Mouse (Mus musculus) retina, adult 2 months (tissue): ENCODE data around the gene Cox5a.
A peak's percentile ranks its signal among the peaks of the same experiment; 100 is the strongest.

ENCODE experiments used
- DNase-seq: peaks from one replicate; pipeline ENCODE4 v3.0.0-alpha.2; 2012; ENCODE audit warnings: low read depth, low spot score

Cox5a gene

DNA sequence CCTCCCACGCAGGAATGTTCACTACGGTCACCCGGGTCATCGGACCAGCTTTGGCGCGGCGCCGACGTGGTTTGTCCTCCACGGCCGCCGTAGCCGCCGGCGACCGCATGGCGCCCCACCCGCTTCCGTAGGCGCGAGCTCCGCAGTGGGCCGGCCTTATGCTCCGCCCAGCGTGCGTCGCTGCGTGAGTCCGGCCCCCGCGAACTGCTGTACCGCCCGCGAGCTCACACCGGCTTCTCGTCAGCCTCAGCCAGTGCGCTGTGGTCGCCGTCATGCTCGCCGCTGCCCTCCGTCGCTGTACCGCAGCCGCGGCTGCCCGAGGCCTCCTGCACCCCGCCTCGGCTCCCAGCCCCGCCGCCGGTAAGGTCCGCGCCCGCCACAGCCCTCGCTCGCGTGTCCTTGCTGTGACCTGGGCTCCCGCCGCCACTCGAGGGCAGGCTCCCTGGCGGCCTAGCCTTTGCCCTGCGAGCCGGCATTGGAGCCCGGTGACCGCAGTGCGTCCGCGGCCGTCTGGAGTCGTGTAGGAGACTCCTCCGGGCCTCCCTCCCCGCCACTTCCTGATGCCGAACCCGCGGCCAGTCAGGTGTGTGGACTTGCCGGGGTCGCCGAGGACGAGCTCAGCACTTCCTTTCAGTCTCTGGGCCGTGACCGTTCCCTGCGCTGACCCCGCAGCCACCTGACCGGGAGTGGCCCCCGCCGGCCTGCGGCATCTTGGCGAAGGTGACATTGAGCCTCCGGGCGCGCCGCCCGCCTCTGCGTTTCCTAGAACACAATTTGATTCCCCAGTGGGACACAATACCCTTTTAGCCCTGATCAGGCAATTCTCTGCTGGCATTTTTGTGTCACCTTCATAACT lies at the start of gene Cox5a:
TSS of gene Cox5a (plus strand) at position 219 of the 856 bp plus-strand sequence.
- peak; percentile 83 for DNase-seq

DNA sequence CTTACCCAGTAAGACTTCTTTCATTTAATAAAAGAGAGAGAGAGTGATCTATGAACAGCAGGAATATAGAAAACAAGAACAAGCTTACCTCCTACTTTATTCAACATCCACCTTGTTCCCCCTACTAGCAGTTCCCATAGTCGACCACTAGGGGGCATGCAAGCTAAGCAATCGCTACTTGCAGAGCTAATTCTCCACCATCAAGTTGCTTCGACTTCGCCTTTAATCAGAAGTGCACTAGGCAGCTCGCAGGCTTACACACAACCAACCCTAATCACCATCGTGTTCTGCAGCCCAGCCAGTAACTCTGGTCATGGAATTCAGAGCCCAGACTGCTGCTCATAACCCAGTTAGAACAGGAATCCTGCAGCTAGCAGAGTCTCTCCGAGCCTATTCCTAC lies 35.3 kb upstream of the Cox5a start:
- DNase-seq = peak; percentile 81

DNA sequence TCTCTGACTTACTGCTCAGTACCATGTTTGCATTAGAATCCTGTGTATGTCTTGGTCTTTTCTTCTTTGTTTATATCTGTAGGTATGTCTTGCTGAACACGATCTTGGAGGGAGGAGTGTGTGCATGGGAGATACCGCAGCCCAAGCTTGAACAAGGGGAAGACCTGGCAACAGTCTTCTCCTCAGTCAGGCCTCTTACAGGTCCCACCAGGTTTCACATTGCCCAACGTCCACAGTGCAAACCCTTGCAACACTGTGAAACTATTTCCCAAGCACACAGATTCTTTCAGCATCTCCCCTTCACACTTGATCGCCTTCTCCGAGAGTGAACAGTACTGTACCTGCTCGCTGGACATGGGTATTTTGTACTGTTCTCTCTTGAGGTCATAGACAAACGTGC lies 33.3 kb upstream of the Cox5a start:
- DNase-seq = no peak

DNA sequence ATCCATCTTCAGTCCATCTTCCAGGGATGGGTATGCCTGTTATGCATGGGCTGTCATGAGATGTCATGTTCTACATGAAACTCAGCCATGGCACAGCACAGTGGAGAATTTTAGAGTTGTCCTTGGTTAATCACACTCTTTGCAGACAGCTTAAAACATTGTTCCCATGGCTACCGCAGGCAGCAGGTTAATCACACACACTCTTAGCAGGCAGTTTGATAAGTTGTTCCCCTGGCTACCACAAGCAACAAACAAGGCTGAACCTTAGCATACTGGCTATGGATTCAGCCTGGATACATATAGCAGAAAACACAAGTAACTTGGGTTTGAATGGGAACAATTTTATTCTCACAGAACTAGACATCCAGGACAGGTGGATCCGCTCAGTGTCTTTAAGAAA lies 27.5 kb upstream of the Cox5a start:
- no peak for DNase-seq

DNA sequence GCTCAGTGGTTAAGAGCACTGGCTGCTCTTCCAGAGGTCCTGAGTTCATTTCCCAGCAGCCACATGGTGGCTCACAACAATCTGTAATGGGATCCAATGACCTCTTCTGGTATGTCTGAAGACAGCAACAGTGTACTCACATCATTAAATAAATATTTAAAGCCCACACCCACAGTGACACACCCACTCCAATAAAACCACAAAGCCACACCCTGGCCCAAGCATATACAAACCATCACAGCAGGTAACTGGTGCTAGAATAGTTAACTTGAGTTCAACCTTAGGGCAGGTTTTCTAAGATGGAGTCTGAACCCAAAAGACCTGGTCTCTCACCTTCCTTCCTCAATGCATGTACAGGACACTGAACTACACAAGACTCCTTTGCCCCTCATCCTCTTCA lies 26.1 kb upstream of the Cox5a start:
- no peak for DNase-seq

DNA sequence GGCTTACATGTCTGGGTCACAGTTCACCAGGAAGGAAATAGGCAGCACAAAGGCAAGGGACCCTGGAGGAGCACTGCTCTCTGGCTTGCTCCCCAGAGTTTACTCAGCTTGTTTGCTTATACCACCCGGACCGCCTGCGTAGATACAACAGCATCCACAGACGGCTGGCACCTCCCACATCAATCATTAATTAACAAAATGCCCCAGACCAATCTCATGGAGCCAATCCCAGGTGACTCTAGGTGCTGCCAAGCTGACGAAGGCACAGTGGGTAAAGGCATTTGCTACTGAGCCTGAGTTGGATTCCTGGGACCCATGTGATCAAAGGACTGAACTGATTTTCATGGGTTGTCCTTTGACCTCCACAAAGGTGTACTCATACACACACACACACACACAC lies 23.8 kb upstream of the Cox5a start:
- no peak for DNase-seq

DNA sequence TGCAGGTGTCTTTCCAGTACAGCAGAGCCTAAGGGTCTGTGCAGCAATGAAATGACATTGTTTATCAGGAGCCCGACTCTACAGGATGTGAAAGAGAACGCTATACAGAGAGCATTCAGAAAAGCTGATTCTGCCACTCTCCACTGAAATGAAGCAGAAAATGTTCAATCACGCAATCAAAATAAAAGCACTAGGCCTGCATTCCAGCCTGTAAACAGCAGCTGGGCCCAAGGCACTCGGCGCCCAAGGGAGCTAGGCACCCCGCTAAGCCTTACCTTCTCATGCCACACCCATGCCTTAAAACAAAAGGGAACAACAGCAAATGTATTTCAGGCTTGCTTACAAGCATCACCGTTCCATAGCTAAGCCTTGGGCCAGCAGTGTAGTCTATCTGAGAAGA lies 22.5 kb upstream of the Cox5a start:
- DNase-seq = no peak

DNA sequence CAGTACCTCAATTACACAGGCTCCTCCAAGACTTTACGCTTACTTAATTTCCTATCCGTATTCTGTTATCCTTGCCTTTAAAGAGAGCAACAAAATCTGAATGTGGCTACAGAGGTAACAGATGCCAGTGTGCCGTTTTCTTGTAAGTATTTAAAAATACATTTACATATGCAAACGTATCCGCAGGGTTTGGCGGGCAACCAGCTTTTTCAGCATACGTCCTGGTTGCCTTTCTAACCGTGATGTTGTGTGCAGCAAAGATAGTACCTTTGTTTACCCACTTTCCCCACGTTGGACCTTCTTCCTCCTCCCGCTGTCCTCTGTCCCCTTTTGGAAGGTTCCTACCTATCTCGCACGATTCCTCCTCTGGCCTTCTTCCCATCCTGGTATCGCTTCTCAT lies 19.6 kb upstream of the Cox5a start:
- DNase-seq = no peak

DNA sequence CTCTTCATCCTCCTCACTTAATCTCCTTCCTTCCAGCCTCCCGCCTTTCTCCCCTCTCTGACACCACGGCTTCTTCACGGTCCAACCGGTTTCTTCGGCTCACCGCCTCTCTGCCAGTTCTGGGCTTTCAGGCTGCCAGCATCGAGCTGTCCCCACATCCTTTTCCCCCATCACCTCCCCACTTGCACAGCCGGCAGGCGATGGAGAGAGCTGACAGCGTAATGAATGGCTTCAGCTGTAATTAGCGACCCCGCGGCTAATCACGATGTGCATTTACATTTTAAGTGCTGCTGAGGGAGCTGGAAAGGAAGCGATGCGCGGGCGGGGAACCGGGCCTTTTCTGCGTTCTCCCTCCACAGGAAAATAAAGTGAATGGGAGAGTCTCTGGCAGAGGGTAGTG lies 19.2 kb upstream of the Cox5a start:
- DNase-seq = no peak

DNA sequence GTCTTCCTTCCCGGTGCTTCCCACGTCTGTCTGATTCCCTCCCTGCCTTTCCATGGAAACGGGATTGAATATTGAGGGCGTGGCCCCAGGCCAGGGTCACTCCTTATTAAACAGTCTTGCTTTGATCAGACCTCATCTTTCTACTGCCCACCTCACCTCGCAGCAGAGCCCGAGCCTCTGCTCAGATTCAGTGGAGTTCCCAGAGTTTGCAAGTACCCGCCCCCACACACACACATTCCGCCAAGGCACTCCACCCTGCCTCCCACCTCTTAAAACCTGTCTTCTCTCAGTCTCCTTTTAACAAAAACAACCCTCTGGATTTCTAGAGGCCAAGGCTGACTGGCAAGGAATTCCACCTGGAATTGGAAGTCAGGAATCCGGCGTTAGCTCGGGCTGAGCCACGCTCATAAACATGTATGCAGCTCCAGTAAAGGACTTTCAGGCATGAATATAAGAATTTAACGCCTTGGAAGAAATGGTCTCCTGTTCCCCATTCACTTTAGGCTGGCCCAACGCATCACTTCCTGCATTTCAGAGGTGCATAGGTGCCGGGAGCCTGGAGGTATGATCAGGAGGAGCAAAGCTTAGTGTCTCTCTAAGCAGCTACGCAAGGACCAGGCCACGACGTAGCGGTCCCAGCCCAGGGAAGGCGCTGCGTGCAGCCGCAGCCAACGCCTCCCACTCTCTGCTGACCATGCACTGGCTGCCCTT lies 18.0 kb upstream of the Cox5a start:
- DNase-seq = no peak

DNA sequence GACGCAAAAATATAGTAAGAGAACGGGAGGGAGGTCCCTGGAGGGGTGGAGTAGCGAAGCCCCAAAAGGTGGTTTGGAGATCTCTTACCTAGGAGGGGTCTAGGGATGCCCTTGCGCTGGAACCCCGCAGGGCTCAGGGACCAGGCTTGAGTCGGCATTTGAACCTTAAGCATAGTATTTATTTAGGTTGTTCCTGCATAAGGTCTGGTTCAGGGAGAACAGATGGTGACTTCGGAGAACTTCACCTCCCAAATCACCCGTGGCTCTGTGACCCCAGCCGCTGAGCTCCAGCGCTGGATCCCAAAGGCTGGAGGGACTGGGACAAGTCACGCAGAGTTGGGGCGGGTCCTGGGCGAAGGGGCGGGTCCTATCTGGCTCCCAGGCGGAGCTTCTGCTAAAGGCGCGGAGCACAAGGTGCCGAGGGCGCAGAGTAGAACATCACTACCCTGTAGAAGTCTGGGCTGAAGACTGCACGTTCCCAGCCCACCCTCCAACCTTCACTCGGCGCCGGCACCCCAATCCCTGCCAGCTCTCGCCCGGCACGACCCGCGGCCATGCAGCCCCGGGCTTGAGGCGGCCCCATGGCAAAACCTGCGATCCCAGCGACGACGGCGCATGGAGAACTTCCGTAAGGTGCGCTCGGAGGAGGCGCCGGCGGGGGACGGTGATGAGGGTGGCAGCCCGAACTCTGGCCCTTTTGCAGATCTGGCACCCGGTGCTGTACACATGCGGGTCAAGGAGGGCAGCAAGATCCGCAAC lies 17.3 kb upstream of the Cox5a start, which contains the start of gene Rpp25:
TSS of gene Rpp25 (plus strand) at position 405 of the 759 bp plus-strand sequence.
- DNase-seq = no peak

DNA sequence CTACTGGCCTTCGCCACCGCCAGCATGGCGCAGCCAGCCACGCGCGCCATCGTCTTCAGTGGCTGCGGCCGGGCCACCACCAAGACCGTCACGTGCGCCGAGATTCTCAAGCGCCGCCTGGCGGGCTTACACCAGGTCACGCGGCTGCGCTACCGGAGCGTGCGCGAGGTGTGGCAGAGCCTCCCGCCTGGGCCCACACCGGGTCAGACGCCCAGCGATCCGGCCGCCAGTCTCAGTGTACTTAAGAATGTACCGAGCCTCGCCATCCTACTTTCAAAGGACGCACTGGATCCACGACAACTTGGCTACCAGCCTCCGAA lies 16.7 kb upstream of the Cox5a start:
- no peak for DNase-seq

DNA sequence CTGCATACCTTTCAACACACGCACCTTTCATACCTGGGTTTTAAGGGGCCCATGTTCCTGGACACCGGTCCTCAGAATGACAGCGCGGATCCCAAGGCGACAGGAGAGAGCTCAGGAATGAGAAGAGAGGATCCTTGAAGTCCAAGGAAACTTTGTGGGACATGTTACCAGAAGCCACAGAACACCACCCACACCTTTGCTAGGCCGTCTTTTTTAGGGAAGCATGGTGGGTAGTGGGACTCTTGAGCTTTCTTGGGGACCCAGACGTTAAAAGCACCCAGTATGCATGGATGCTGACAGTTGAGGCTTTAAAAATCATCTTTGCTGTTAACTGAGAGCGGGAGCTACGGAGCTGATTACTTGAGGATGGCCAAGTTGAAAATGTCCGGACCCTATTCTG lies 16.2 kb upstream of the Cox5a start:
- DNase-seq = no peak

DNA sequence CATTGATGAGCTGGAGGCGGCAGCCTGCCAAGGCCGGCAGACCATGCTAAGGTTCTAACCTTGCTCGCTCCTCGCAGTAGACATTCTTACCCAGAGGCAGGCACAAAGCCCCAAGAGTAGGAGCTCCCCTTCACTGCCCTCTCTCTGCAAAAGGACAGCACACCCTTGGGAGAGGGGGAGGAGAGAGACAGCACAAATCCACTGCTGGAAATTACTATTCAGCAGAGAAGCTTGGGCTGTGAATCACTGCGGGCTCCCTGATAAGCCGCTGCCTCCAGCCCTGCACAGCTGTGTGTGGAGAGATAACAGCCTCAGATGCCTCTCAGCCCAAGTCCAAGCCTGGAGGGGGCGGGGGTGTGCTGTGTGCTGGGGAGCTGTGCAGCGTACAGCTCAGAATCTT lies 15.4 kb upstream of the Cox5a start:
- no peak for DNase-seq

DNA sequence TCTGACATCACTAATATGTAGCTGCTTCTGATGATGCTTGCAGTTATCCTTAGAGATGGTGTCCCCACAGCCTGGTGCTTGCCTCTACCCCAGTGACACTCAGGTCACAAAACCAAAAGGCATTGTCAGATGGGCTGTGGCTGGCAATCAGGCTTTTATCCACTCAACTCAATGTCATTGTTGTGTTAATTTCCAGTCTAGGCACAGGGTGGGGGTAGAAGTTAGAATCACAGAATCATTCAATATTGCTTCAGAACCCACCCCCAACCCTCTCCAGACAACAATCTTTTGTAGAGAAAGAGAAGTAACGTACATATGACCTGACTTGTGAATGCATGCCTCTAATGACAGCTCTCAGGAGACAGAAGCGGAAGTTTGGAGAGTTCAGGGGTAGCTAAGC lies 10.5 kb upstream of the Cox5a start:
- no peak for DNase-seq

DNA sequence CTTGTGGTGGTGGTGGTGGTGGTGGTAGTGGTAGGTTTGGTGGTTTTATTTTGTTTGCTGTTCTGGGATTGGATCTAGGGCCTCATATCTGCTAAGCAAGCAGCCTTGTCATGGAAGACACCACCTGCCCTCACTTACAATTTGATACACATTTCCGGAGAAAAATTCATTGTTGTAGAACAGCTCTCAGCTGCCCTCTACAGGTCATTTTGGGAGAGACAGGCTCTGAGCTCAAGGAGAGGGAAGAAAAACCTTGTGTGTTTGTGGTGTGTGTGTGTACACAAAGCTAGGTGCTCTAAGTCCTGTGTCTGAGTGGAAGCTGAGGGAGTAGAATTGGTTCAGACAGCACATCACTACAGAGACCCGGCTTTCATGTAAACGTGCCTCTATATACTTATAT lies 4.0 kb upstream of the Cox5a start:
- DNase-seq = no peak

DNA sequence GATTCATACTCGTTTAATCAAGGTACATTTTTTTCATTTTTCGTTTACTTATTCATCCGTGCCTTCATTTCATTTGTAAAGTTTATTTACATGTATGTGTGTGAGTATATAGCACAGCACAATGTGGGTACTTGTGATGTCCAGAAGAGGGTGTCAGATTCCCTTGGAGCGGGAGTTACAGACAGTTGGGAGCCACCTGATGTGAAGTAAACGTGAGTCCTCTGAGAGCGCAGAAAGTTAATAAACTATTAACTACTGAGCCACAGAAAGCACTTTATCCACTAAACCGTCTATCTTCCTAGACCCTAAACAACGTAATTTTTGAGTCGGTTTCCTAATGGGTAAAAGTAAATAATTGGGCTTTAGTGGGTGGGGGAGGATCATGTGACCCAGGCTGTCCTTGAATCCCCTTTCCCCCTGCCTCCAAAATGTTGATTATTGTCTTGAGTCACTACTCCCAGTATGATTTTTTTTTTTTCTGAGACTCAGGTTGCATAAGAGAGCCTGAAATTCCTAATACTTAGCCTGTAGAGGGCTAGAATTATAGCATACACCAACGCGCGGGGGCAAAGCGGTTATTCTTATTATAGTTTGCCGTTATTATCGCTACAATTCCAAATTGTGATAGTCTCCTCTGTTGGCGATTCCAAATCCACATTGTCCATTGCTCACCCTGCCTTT lies 559 bp upstream of the Cox5a start:
- no peak for DNase-seq

DNA sequence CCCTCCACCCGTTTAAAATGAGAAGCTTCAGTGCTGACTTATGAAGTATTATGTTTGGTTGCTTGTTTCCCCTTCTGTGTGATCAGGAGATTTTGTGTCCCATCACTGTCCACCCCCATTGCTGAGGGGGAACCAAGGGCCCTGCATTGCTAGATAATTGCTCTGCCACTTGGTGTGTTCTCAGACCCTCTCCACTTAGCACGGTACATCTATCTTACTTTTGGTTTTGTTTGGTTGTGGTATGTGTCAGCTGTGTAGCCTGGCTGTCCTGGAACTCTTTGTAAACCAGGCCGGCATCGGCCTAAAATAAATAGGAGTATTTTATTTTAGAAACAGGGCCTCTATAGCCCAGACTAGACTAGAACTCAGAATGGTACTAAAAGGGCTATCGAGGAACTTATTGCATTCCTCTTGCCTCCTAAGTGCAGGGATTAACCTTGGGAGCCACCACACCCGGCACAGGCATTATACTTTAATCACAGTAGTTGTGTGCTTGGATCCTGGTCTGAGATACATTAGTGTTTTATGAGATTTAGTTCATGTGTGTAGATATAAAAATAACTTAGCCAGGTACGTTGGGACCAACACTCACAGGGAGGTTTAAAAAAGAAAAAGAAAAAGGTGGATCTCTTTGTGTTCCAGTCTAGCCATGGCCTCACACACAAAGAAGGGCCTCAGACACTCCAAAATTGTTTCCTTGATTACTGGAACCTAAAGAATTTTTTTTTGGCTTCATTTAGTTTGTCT lies 1.2 kb downstream of the Cox5a start:
- no peak for DNase-seq

DNA sequence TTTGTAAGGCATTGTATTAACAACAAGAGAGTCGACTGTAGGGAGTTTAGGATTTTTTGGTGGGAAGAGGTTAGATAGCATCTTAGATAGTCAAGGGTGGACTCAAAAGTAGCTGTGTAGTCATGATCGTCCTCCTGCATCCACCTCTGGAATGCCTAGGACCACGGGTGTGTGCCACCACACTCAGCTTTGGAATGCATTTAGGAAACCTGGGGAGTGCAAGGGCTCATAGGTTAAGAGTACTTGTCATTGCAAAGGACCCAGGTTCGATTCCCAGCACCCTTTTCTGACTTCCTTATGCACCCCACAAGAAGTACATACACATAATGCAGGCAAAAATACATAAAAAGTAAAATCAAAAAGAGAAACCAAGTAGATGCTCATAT lies 1.8 kb downstream of the Cox5a start:
- no peak for DNase-seq

DNA sequence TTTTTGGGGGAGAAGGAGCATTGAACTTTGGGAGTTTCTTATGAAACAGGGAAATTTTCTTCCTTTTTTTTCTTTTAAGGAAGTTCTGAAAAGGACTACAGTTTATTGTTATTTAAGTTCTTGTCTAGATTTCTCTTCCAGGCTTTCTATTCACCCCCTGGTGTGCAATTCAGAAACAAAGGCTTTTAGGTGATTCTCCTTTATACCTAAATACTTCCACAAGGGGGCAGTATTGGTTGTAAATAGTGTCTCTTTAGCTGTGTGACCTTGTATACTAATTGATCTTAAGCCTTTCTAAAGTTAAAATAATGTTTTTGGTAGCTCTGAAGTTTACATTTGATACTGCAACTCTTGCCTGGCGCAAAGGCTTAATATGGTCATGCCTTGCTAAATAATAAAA lies 2.7 kb downstream of the Cox5a start:
- DNase-seq = no peak

DNA sequence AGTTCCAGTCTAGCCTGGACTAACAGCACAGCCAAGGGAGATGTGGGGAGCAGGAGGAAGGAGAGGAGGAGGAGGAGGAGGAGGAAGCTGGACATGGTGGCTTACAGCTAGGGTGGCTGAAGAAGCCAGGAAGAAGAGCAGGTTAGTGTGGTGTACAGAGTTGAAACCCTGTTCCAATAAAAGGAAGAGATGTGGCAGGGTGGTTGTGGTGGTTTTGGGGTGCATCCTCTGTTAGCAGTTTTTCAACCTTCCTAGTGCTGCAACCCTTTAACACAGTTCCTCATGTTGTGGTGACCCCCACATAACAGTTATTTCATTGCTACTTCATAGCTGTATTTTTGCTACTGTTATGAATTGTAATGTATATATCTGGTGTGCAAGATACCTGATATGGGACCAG lies 3.4 kb downstream of the Cox5a start:
- no peak for DNase-seq
